Mouse (Mus musculus): ENCODE results near the gene Gimap3. TPM values are rescaled to one million over a fixed set of nuclear protein-coding genes. Genes with fewer than 3 reads are reported as not detected.

Gene Gimap3
- total and polyA plus RNA-seq, 2 experiments, result 1.9 to 3.1 TPM

GRCm38 (mm10) chr6:48803406-48804051, 32.9 kb upstream of the Gimap3 start:
- no peak overlapping the region for H3K9ac ChIP-seq (ENCODE audit: low read depth, low read length)
- TF ChIP-seq CTCF (IDR thresholded peaks at IDR 0.05; ENCODE audit: low read depth, low read length) (no peak), POLR2A (IDR thresholded peaks at IDR 0.05; ENCODE audit: extremely low read depth, insufficient read depth, low read length) (no peak)
- H3K4me3 ChIP-seq (ENCODE audit: insufficient read depth, low read depth, low read length), result no peak overlapping the region
- no peaks in the 10 kb centered on the region for H3K27me3 ChIP-seq (ENCODE audit: control insufficient read depth, insufficient read depth, low read length)
- no peaks in the 10 kb centered on the region for H3K36me3 ChIP-seq (ENCODE audit: control insufficient read depth, insufficient read depth, low read length)
- DNase-seq (ENCODE audit: extremely low read depth, low read depth, low spot score), result no peak
- H3K27ac ChIP-seq (replicated peaks; ENCODE audit: insufficient read depth, low read depth, low read length), result no peak overlapping the region
- no peaks in the 10 kb centered on the region for H3K79me2 ChIP-seq (ENCODE audit: control insufficient read depth, insufficient read depth, low read length)
- H3K4me1 ChIP-seq (ENCODE audit: control insufficient read depth, insufficient read depth, low read length), result peaks cover 8% of the 10 kb centered on the region

DNA sequence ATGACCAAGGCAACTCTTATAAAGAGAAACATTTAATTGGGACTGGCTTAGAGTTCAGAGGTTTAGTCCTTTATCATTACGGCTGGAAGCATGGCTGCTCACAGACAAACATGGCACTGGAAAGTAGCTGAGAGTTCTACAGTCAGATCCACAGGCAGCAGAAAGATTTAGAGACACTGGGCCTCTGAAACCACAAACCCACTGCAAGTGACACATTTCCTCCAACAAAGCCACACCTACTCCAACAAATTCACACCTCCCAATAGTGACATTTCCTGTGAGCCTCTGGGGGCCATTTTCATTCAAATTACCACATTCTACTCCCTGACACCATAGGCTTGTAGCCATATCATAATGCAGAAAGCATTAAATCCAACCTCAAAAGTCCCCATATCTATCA, 31.2 kb upstream of the Gimap3 start:
- Histone ChIP-seq H3K27ac (replicated peaks; ENCODE audit: insufficient read depth, low read depth, low read length) (no peak overlapping the region), H3K36me3 (ENCODE audit: control insufficient read depth, insufficient read depth, low read length) (no peaks in the 10 kb centered on the region), H3K4me3 (ENCODE audit: insufficient read depth, low read depth, low read length) (no peak overlapping the region), H3K9ac (ENCODE audit: low read depth, low read length) (no peak overlapping the region), H3K27me3 (ENCODE audit: control insufficient read depth, insufficient read depth, low read length) (no peaks in the 10 kb centered on the region), H3K4me1 (ENCODE audit: control insufficient read depth, insufficient read depth, low read length) (peaks cover 4% of the 10 kb centered on the region; the same call in 1 of the 2 replicates), H3K79me2 (ENCODE audit: control insufficient read depth, insufficient read depth, low read length) (no peaks in the 10 kb centered on the region)
- DNase-seq (ENCODE audit: extremely low read depth, low read depth, low spot score), result no peak
- TF ChIP-seq POLR2A (IDR thresholded peaks at IDR 0.05; ENCODE audit: extremely low read depth, insufficient read depth, low read length) (no peak), CTCF (IDR thresholded peaks at IDR 0.05; ENCODE audit: low read depth, low read length) (no peak)
- WGBS, result 98% methylated on average over 1 of the region's 1 CpGs

DNA sequence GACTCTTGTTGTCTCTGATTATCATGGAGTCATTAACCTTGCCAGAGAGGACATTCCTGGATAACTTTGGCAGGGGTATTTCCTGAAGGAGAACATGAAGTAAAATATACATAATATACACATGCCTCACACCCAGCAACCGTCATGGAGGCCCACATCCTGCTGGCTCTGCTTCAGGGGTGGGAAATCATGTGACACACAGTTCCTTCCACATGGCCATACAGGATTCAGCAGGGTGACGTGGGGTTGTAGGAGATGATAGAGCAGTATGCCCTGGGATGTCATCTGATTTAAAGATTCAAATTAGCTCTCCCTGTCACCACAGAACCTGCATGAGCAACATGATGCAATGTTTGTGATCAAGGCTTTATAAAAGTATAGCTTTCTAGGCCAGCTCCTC, 17.2 kb upstream of the Gimap3 start:
- TF ChIP-seq CTCF (IDR thresholded peaks at IDR 0.05; ENCODE audit: low read depth, low read length) (no peak), POLR2A (IDR thresholded peaks at IDR 0.05; ENCODE audit: extremely low read depth, insufficient read depth, low read length) (no peak)
- Histone ChIP-seq H3K27ac (replicated peaks; ENCODE audit: insufficient read depth, low read depth, low read length) (no peak overlapping the region), H3K36me3 (ENCODE audit: control insufficient read depth, insufficient read depth, low read length) (no peaks in the 10 kb centered on the region), H3K4me3 (ENCODE audit: insufficient read depth, low read depth, low read length) (no peak overlapping the region), H3K79me2 (ENCODE audit: control insufficient read depth, insufficient read depth, low read length) (no peaks in the 10 kb centered on the region), H3K27me3 (ENCODE audit: control insufficient read depth, insufficient read depth, low read length) (peaks cover 7% of the 10 kb centered on the region), H3K9ac (ENCODE audit: low read depth, low read length) (no peak overlapping the region), H3K4me1 (ENCODE audit: control insufficient read depth, insufficient read depth, low read length) (peaks cover 13% of the 10 kb centered on the region; the same call in 1 of the 2 replicates)
- no peak for DNase-seq (ENCODE audit: extremely low read depth, low read depth, low spot score)
- WGBS, result 68% methylated on average over 2 of the region's 2 CpGs

- WGBS, result 35% methylated on average over 2 of the region's 2 CpGs
These were observed 14.9 kb upstream of the Gimap3 start for GRCm38 (mm10) chr6:48785601-48786000.

GRCm38 (mm10) chr6:48785189-48785588, 14.5 kb upstream of the Gimap3 start:
- peak; percentile 47 for DNase-seq (ENCODE audit: extremely low read depth, low read depth, low spot score)
- no peak overlapping the region for H3K9ac ChIP-seq (ENCODE audit: low read depth, low read length)
- H3K4me1 ChIP-seq (ENCODE audit: control insufficient read depth, insufficient read depth, low read length), result peaks cover 13% of the 10 kb centered on the region; the same call in 1 of the 2 replicates
- 61% methylated on average over 1 of the region's 1 CpGs for WGBS
- no peaks in the 10 kb centered on the region for H3K36me3 ChIP-seq (ENCODE audit: control insufficient read depth, insufficient read depth, low read length)
- H3K4me3 ChIP-seq (ENCODE audit: insufficient read depth, low read depth, low read length), result no peak overlapping the region
- TF ChIP-seq POLR2A (IDR thresholded peaks at IDR 0.05; ENCODE audit: extremely low read depth, insufficient read depth, low read length) (no peak), CTCF (IDR thresholded peaks at IDR 0.05; ENCODE audit: low read depth, low read length) (no peak)
- no peak overlapping the region; the same call in 1 of the 2 replicates for H3K27ac ChIP-seq (replicated peaks; ENCODE audit: insufficient read depth, low read depth, low read length)
- H3K27me3 ChIP-seq (ENCODE audit: control insufficient read depth, insufficient read depth, low read length), result peaks cover 7% of the 10 kb centered on the region
- H3K79me2 ChIP-seq (ENCODE audit: control insufficient read depth, insufficient read depth, low read length), result no peaks in the 10 kb centered on the region

More at GRCm38 (mm10) chr6:48785601-48786000, 14.9 kb upstream of the Gimap3 start:
- H3K9ac ChIP-seq (ENCODE audit: low read depth, low read length), result no peak overlapping the region
- no peaks in the 10 kb centered on the region for H3K79me2 ChIP-seq (ENCODE audit: control insufficient read depth, insufficient read depth, low read length)
- peak; percentile 88 for DNase-seq (ENCODE audit: extremely low read depth, low read depth, low spot score)
- peaks cover 7% of the 10 kb centered on the region for H3K27me3 ChIP-seq (ENCODE audit: control insufficient read depth, insufficient read depth, low read length)
- no peaks in the 10 kb centered on the region for H3K36me3 ChIP-seq (ENCODE audit: control insufficient read depth, insufficient read depth, low read length)
- TF ChIP-seq POLR2A (IDR thresholded peaks at IDR 0.05; ENCODE audit: extremely low read depth, insufficient read depth, low read length) (no peak), CTCF (IDR thresholded peaks at IDR 0.05; ENCODE audit: low read depth, low read length) (no peak)
- peaks cover 13% of the 10 kb centered on the region; the same call in 1 of the 2 replicates for H3K4me1 ChIP-seq (ENCODE audit: control insufficient read depth, insufficient read depth, low read length)
- no peak overlapping the region for H3K4me3 ChIP-seq (ENCODE audit: insufficient read depth, low read depth, low read length)
- H3K27ac ChIP-seq (replicated peaks; ENCODE audit: insufficient read depth, low read depth, low read length), result no peak overlapping the region; the same call in 1 of the 2 replicates

DNA sequence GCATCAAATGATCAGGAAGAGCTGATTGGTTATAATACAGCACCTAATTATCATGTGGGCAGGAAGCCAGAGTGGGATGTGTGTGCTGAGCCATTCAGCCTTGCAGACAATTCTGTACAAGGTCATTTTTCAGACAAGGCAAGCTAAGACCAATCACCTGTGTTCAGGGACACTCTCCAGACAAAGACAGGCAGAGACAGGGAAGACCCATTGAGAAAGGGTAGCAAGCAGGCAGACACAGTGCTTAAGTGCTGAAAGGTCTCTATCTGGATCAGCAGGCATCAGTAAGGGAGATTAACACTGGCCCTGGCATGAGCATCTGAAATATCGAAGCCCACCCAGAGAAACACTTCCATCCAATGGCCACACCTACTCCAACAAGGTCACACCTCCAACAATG, 13.8 kb upstream of the Gimap3 start:
- Histone ChIP-seq H3K4me3 (ENCODE audit: insufficient read depth, low read depth, low read length) (no peak overlapping the region), H3K4me1 (ENCODE audit: control insufficient read depth, insufficient read depth, low read length) (peaks cover 13% of the 10 kb centered on the region; the same call in 1 of the 2 replicates), H3K79me2 (ENCODE audit: control insufficient read depth, insufficient read depth, low read length) (no peaks in the 10 kb centered on the region), H3K36me3 (ENCODE audit: control insufficient read depth, insufficient read depth, low read length) (no peaks in the 10 kb centered on the region), H3K27me3 (ENCODE audit: control insufficient read depth, insufficient read depth, low read length) (peaks cover 7% of the 10 kb centered on the region), H3K9ac (ENCODE audit: low read depth, low read length) (no peak overlapping the region), H3K27ac (replicated peaks; ENCODE audit: insufficient read depth, low read depth, low read length) (peak overlapping the region; percentile 64)
- no peak for TF ChIP-seq POLR2A (IDR thresholded peaks at IDR 0.05; ENCODE audit: extremely low read depth, insufficient read depth, low read length)
- TF ChIP-seq CTCF (IDR thresholded peaks at IDR 0.05; ENCODE audit: low read depth, low read length), result no peak
- WGBS, result 81% methylated on average over 1 of the region's 1 CpGs
- DNase-seq (ENCODE audit: extremely low read depth, low read depth, low spot score), result no peak
